Mouse (Mus musculus) c-Kit-positive CD71-positive TER-119-positive erythroid progenitor cells, embryonic 14.5 days (primary cell): Measurements from ENCODE around the gene Lrp5.

Source experiments
- DNase-seq: peaks from one replicate; pipeline ENCODE4 v3.0.0-alpha.2; 2013; ENCODE audit warnings: low spot score

The Lrp5 gene

GRCm38 (mm10) chr19:3554785-3555184, 131.6 kb downstream of the Lrp5 start:
- no peak for DNase-seq

- DNase-seq: no peak
Observed at GRCm38 (mm10) chr19:3551573-3552159, 134.7 kb downstream of the Lrp5 start.

GRCm38 (mm10) chr19:3550101-3550500, 136.3 kb downstream of the Lrp5 start:
- DNase-seq: no peak

GRCm38 (mm10) chr19:3549263-3549662, 137.1 kb downstream of the Lrp5 start:
- DNase-seq: no peak

- DNase-seq: no peak
Observed at GRCm38 (mm10) chr19:3548311-3548710, 138.1 kb downstream of the Lrp5 start.

GRCm38 (mm10) chr19:3544995-3545394, 141.4 kb downstream of the Lrp5 start:
- DNase-seq: no peak

- no peak for DNase-seq
Observed at GRCm38 (mm10) chr19:3542591-3542990, 143.8 kb downstream of the Lrp5 start.

GRCm38 (mm10) chr19:3540997-3541396, 145.4 kb downstream of the Lrp5 start:
- no peak for DNase-seq

- no peak for DNase-seq
Observed at GRCm38 (mm10) chr19:3540254-3540653, 146.1 kb downstream of the Lrp5 start.

- DNase-seq: no peak
Observed at GRCm38 (mm10) chr19:3539456-3539855, 146.9 kb downstream of the Lrp5 start.

GRCm38 (mm10) chr19:3537658-3538057, 148.7 kb downstream of the Lrp5 start:
- DNase-seq: no peak

- no peak for DNase-seq
Observed at GRCm38 (mm10) chr19:3534945-3535344, 151.4 kb downstream of the Lrp5 start.
